In the genomic region with DNA sequence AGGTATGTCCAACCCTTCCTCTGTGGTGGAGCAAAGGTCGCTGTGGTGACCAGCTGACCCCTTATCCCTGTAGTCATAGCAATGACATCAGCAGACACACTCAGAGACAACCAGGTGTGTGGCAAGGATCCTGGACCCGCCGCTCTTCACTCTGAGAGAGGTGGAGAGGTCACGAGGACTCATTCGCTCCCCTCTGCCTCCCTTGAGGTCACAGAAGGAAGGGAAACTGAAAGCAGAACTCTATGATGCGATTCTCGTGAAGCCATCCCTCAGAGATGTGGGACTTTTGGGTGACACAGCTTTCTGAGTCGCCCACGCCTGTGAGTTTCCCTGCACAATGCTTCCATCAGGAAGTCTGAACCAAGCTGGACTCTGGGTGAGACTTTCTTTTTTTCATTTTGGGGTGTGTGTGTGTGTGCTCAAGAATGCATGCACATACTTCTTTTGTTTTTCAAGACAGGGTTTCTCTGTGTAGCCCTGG, we compare ENCODE assay signal across 9 mouse cellular contexts. TPM values are rescaled to one million over a fixed set of nuclear protein-coding genes. Genes with fewer than 3 reads are reported as not detected.
A peak's percentile ranks its signal among the peaks of the same experiment; 100 is the strongest.
DNase-seq lines count a peak whose midpoint lies in the region; TF ChIP-seq lines count a peak whose summit lies in the region.
"Had no signal": no experiment of that assay in that cellular context is flagged by ENCODE, and none has a peak within 500 bp of the region (broad histone marks: within the 10 kb centered on the region; RNA-seq: fewer than 3 reads in every experiment).

No protein-coding gene starts in this region.

- no peak for TF ChIP-seq CTCF in cerebellum, adult 2 months (IDR thresholded peaks at IDR 0.05; ENCODE audit: borderline replicate concordance, insufficient read depth, low read depth, low read length)
- TF ChIP-seq CTCF in left cerebral cortex, adult 2 months (IDR thresholded peaks at IDR 0.05), result no peak

- no peak overlapping the region for H3K27ac ChIP-seq in cerebellum, adult 2 months (ENCODE audit: insufficient read depth, low read length)
- H3K27ac ChIP-seq in left cerebral cortex, adult 2 months, result no peak overlapping the region
- H3K27ac ChIP-seq: embryonic facial prominence, embryonic 12.5 days had no signal

- H3K27me3 ChIP-seq in cerebellum, adult 2 months (ENCODE audit: control insufficient read depth, insufficient read depth, low read length), result no peaks in the 10 kb centered on the region
- H3K27me3 ChIP-seq: embryonic facial prominence, embryonic 12.5 days had no signal

- TF ChIP-seq POLR2A in cerebellum, adult 2 months (IDR thresholded peaks at IDR 0.05; ENCODE audit: borderline replicate concordance, insufficient read depth, low read length), result no peak

- no peaks in the 10 kb centered on the region for H3K4me1 ChIP-seq in cerebellum, adult 2 months (ENCODE audit: control insufficient read depth, insufficient read depth, low read length)

- intact Hi-C loops in heart, postnatal 14 days (cut with DNase I), result loop anchor here (1.0 kb wide), 1 partner anchor 42 kb away; a partner anchor contains a TSS
- intact Hi-C loops in left cerebral cortex, adult 2 months (cut with DNase I), result no loop called here

- no peak overlapping the region for H3K4me3 ChIP-seq in cerebellum, adult 2 months (replicated peaks; ENCODE audit: insufficient read depth, low read depth, low read length)
- no peak overlapping the region for H3K4me3 ChIP-seq in left cerebral cortex, adult 2 months
- H3K4me3 ChIP-seq: embryonic facial prominence, embryonic 12.5 days had no signal

- DNase-seq in CD4-positive helper T cell, adult 2 months (ENCODE audit: low read depth, low spot score), result peak; percentile 88
- DNase-seq in ZHBTc4 (ENCODE audit: low read depth, low spot score), result peak; percentile 58
- DNase-seq in heart, postnatal 14 days, result peak; percentile 35 to 58
- peak; percentile 52 for DNase-seq in lung, postnatal 14 days
- no peak for DNase-seq in ovary, postnatal 10 days (ENCODE audit: low spot score)
- DNase-seq in cerebellum, adult 2 months, result no peak
- DNase-seq in left cerebral cortex, adult 2 months (ENCODE audit: extremely low spot score in 1 of 2, low spot score in 2 of 2), result no peak
- DNase-seq in cerebellum, adult 9-11 months, result no peak

- 85% methylated on average over 9 of the region's 9 CpGs for WGBS in cerebellum, adult 2 months

RNA-seq across cellular contexts. Expression of a gene that starts 39.3 kb away (rescaled TPM):
- 10 to 100 TPM; 74.7 to 82.1 TPM for total RNA-seq in heart, postnatal 14 days (2021)
- polyA plus RNA-seq in cerebellum, adult 2 months (2012; rRNA removed), result 124 and 130 TPM in 2 replicates
- total RNA-seq in left cerebral cortex, adult 2 months (2021), result 100 to 1,000 TPM; 133 to 139 TPM

RNA-seq across cellular contexts. Expression of a gene that starts 41.2 kb away (rescaled TPM):
- 100 to 1,000 TPM; 251 to 264 TPM for total RNA-seq in heart, postnatal 14 days (2021)
- 92.3 and 98.4 TPM in 2 replicates for polyA plus RNA-seq in cerebellum, adult 2 months (2012; rRNA removed)
- 10 to 100 TPM; 29.5 to 34.3 TPM for total RNA-seq in left cerebral cortex, adult 2 months (2021)

Comparison
In these comparisons a context has a peak if more than half of its experiments do, and no peak if none do; other contexts are left out.
1. DNase-seq: peak in CD4-positive helper T cell, adult 2 months (single experiment), ZHBTc4 (single experiment), heart, postnatal 14 days (2 of 2) and lung, postnatal 14 days (single experiment); none in ovary, postnatal 10 days (single experiment), cerebellum, adult 2 months (0 of 2), left cerebral cortex, adult 2 months (0 of 2) and cerebellum, adult 9-11 months (single experiment).
2. RNA of a gene that starts 41.2 kb away (total RNA-seq): 251 to 264 TPM in heart, postnatal 14 days; 29.5 to 34.3 TPM in left cerebral cortex, adult 2 months; every median in the first group is over 4 times any median in the second.